Mouse (Mus musculus): ENCODE data around the gene Tnnt3. TPM values are rescaled to one million over a fixed set of nuclear protein-coding genes. Genes with fewer than 3 reads are reported as not detected.

The Tnnt3 gene
- total RNA-seq, 2 experiments from 2014 or later, result 1.2 to 1.4 TPM

GRCm38 (mm10) chr7:142500032-142500431 lies 1.4 kb downstream of the Tnnt3 start:
- intact Hi-C loops (cut with DNase I), result loop anchor here (5.0 kb wide), 1 partner anchor 183 kb away; no protein-coding TSS in a partner anchor
- no peak for DNase-seq

DNA sequence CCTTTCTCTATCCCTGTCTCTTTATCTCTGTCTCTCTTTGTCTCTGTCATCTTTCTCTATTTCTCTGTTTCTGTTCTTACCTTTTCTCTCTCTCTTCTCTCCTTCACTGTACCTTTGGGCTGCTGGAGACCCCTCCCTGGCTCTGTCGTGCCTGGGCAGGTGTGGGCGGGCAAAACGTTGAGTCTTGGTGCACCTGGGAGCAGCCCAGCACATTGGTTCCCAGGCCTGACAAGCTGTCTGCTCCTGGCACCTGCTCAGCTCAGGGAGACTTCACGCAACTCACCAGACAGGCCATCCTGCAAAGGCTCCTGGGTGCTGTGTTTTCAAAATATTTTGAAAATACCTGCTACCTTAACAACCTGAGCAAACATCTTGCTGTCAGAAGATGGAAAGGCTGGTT lies 4.6 kb downstream of the Tnnt3 start:
- intact Hi-C loops (cut with DNase I), result loop anchor here (5.0 kb wide), 1 partner anchor 186 kb away; no protein-coding TSS in a partner anchor
- DNase-seq, result no peak

DNA sequence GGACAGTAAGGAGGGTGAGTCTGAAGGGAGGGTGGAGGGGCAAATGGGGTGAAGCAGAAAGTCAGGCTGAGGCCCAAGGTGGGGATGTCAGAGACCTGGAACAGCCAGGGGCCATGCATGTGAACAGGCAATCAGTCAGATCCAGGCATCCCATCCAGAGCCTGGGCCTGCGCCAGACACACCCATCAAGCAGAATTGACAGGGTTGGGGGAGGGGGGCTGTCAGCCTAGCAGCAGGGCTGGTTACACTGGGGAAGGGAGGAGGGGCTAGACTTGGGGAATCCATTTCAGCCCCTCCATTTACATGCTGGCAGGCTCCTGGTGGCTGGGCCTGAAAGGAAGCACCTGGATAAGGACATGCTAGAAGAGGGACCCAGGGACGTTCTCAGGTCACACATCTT lies 7.3 kb downstream of the Tnnt3 start:
- no peak for DNase-seq
- intact Hi-C loops (cut with DNase I), result no loop called here

DNA sequence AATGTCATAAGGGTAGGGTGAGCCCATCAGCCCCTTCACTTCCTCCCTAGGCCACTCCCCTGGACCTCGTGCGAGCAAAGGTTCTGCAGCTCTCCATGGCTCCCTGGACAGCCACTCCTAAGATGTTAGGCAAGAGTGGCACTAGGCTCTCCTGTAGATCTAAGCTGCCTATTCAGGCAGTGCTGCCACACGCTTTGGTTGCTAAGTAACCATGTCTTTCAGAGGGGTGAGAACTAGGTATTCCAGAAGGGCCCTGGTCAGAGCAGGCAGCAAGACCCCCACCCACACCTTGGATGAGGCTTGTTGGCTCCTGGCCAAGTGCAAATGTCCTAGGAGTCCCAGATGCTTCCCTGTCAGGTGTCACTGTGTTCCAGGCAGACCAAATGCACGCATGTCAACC lies 7.9 kb downstream of the Tnnt3 start:
- DNase-seq, result no peak
- intact Hi-C loops (cut with DNase I), result no loop called here

DNA sequence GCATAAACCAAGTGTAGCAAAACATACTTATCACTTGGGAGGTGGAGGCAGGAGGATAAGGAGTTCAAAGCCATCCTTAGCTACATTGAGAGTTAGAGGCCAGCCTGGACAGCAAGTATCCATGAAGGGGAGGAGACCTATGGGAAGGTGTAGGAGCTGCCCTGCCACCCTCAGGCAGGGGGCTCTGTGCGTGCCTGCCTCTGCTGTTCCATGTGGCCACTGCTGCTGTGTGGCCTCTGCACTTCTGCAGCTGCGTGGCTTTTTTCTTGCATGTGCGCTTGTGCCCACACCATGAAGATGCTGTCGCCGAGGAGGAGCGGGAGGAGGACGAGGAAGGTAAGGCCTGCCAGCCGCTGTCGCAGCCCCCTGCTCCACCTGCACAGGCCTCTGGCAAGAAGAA lies 8.8 kb downstream of the Tnnt3 start:
- no peak for DNase-seq
- intact Hi-C loops (cut with DNase I), result no loop called here

GRCm38 (mm10) chr7:142509518-142509917 lies 10.9 kb downstream of the Tnnt3 start:
- intact Hi-C loops (cut with DNase I), result no loop called here
- no peak for DNase-seq

GRCm38 (mm10) chr7:142510021-142510777 lies 11.6 kb downstream of the Tnnt3 start:
- intact Hi-C loops (cut with DNase I), result no loop called here

GRCm38 (mm10) chr7:142514048-142514447 lies 15.4 kb downstream of the Tnnt3 start:
- intact Hi-C loops (cut with DNase I), result no loop called here
- DNase-seq, result no peak

More at GRCm38 (mm10) chr7:142510021-142510777, 11.6 kb downstream of the Tnnt3 start:
- DNase-seq, result no peak

DNA sequence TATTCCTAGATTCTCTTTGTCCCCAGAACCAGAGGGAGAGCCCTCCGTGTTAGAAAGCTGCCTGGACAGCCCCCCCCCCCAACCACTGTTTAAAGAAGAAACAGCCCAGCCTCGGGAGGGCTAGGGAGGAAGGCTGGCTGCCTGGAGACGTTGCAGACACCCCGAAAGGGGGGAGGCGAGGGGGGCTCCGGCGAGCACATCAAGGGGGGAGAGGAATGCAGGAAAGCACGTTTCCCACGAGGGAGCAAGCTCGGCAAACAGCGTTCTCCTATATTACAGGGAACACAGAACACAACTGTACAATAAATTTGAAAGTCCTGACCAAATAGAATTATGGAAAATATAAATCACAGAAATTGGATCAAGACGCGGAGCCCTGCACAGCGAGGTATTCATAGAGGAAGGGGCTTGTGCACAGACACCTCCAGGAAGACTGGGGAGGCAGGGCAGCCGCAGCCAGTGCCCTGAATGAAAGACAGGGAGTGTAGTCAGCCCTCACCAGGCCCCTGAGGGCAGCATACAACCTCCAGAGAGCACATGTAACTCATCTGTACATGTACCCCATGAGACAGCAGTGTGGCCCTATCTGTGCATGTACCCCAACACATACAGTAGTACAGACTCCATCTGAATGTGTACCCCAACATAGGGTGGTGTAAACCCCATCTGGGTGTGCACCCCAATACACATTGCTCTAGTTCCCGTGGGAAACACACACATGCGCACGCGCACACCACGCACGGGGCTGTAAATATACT lies 17.8 kb downstream of the Tnnt3 start:
- intact Hi-C loops (cut with DNase I), result no loop called here
- no peak for DNase-seq

DNA sequence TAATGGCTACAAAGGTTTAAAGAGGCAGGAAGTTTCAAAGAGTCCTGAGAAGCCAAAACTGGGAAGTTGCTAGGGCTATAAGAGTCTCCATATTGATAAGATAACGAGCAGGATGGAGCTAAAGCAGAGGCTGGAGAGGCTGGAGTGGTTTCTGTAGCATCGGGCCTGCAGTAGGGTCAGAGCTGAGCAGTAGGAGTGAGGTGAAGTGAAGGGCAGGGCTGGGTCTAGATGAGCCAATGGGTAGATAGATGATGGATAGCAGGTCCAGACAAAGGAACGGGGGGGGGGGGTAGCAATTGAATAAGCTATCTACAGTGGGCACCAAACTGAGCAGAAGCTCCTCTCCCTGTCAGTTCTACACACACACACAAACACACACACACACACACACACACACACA lies 18.9 kb downstream of the Tnnt3 start:
- intact Hi-C loops (cut with DNase I), result no loop called here

DNA sequence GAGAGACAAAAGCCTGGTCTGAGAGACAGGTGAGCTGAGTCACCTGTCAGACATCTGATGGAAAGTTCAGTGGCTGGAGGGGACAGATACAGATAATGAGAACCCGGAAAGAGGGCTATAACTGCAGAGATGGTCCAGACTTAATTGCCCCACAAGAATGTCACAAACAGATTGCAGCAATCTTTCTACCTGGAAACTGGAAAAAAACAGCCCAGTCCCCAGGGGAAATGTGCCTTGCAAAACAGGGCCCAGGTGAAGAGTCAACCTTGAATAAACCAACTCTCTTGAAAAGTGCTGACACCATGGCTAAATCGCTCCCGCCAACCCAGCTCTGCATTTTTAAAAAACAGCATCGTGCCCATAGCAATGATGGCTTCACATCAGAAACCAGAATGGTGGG lies 21.7 kb downstream of the Tnnt3 start:
- DNase-seq, result no peak
- intact Hi-C loops (cut with DNase I), result loop anchor here (5.0 kb wide), 1 partner anchor 38 kb away; no protein-coding TSS in a partner anchor

More for the DNA sequence above, 18.9 kb downstream of the Tnnt3 start:
- no peak for DNase-seq

- intact Hi-C loops (cut with DNase I), result loop anchor here (1.0 to 5.0 kb wide), 2 partner anchors 40 to 58 kb away; no protein-coding TSS in a partner anchor
- peak; percentile 67 to 72 for DNase-seq
Measured at GRCm38 (mm10) chr7:142522352-142522751, 23.7 kb downstream of the Tnnt3 start.

GRCm38 (mm10) chr7:142523200-142523990 lies 24.8 kb downstream of the Tnnt3 start:
- DNase-seq, result peak; percentile 22 to 36

GRCm38 (mm10) chr7:142525342-142526178 lies 26.9 kb downstream of the Tnnt3 start:
- intact Hi-C loops (cut with DNase I), result no loop called here
- DNase-seq, result peak in 1 of 2 experiments; percentile 37

More at GRCm38 (mm10) chr7:142523200-142523990, 24.8 kb downstream of the Tnnt3 start:
- intact Hi-C loops (cut with DNase I), result loop anchor here (5.0 kb wide), 1 partner anchor 41 kb away; no protein-coding TSS in a partner anchor

DNA sequence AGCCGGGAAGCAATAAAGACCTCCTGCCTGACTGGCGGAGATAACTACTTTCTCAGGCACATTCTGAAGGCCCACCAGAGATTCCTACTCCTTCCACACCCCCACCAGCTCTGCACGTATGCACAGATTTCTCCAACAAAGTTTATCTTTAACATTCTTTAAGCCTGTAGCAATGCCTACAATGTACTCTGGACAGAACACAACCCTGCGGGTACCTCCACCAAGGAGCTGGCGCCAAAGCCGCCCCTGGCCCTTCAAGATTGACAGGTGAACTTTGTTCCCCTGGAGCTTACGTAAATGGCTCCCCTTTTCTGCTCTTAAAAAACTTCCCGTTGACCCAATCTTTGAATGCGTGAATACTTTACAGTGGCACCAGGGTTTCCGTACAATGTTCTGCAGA lies 30.7 kb downstream of the Tnnt3 start:
- intact Hi-C loops (cut with DNase I), result no loop called here

DNA sequence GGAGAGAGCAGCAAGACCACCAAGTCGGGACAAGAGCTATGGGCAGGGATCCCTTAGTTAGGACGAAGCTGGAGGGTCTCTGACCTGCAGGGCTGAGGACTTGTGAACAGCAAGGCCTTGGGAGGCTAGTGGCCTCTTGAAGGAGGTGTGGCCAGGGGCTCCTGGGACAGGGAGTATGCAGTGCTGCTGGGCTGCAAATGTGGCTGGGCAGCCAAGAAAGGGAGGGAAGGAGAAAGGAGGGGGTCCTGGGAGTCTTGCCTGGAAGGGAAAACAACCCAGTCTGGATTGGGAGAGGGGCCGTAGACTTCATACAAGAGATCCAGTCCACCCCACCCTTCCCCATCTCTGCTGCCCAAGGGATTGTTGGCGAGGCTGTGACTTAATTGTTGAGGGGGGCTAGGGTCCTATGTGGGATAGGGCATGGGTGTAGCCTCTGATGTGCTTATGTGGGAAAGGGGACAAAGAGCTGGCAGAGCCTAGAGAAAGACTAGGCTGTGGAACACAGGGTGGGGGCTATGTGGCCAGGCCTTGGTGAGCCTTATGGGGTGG lies 33.4 kb downstream of the Tnnt3 start:
- intact Hi-C loops (cut with DNase I), result no loop called here
- DNase-seq, result peak; percentile 38 to 49

More for the DNA sequence above, 30.7 kb downstream of the Tnnt3 start:
- no peak for DNase-seq

DNA sequence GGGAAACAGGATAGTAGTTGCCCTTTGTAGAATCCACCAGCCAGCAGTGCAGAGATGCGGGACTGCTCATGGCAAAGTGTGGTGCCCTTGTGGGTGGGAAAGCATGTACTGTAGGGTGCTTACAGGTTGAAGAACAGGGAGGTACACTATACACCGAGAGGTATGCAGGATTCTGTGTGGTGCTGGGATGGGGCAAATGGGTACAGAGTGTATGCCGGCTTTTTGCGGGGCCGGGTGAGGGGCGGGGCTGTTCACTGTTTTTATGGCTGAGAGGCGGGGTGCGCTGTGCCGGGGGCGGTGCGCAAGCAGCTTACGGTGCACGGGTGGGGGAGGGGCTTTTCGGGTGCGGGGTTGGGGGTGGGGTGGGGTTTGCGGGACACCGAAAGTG lies 34.0 kb downstream of the Tnnt3 start, which contains the start of gene Mrpl23:
Gene Mrpl23, plus strand, starts transcription at position 16 of the 388 bp plus-strand sequence.
- no peak for DNase-seq
- intact Hi-C loops (cut with DNase I), result no loop called here

- intact Hi-C loops (cut with DNase I), result no loop called here
- peak; percentile 87 to 92 for DNase-seq
Measured at GRCm38 (mm10) chr7:142533059-142533855, 34.6 kb downstream of the Tnnt3 start.

Measured in heart, postnatal 14 days (tissue).